ENCODE assay signal across 23 mouse cellular contexts in the genomic region with DNA sequence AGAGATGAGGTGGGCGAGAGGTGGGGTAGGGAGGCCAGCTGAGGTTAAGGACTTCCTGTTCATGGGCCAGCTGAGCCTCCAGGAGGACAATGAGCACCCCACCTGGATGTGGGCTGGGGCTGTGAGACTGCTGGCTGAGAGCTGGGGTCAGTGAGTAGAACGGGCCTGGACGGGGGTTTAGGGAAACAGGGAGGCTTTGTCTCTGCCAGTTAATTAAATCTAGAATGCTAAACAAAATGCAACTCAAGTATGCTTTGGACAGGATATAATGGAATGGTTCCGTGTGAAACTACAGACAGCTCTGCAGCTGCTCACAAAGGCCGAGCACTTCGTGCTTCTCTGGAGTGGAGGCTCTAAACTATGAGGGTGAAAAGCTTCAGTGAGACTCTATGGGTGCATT. TPM values are rescaled to one million over a fixed set of nuclear protein-coding genes. Genes with fewer than 3 reads are reported as not detected.
DNase-seq lines count a peak whose midpoint lies in the region; ATAC-seq and TF ChIP-seq lines count a peak whose summit lies in the region.
"Had no signal": no experiment of that assay in that cellular context is flagged by ENCODE, and none has a peak within 500 bp of the region (broad histone marks: within the 10 kb centered on the region; RNA-seq: fewer than 3 reads in every experiment).

No protein-coding gene starts in this region.

- TF ChIP-seq CTCF in hindbrain, postnatal 0 days (IDR thresholded peaks at IDR 0.05; ENCODE audit: low read depth) = no peak
- no peak for TF ChIP-seq CTCF in lung, adult 2 months (IDR thresholded peaks at IDR 0.05; ENCODE audit: insufficient read depth, low read length)
- TF ChIP-seq CTCF in brain, embryonic 14.5 days (IDR thresholded peaks at IDR 0.05; ENCODE audit: borderline replicate concordance, extremely low read depth, insufficient read depth, insufficient read length) = no peak

- H3K9me3 ChIP-seq in hindbrain, postnatal 0 days (ENCODE audit: low read length) = no peaks in the 10 kb centered on the region
- H3K9me3 ChIP-seq in hindbrain, embryonic 11.5 days (ENCODE audit: control insufficient read depth, low read length) = no peaks in the 10 kb centered on the region
- no peaks in the 10 kb centered on the region for H3K9me3 ChIP-seq in lung, embryonic 16.5 days (ENCODE audit: control insufficient read depth, low read length)
- H3K9me3 ChIP-seq: embryonic facial prominence, embryonic 15.5 days; forebrain, embryonic 10.5 days; heart, embryonic 13.5 days; hindbrain, embryonic 12.5 days had no signal

- no peaks in the 10 kb centered on the region for H3K27me3 ChIP-seq in hindbrain, postnatal 0 days (ENCODE audit: insufficient read depth, low read length)
- H3K27me3 ChIP-seq in hindbrain, embryonic 11.5 days (ENCODE audit: control insufficient read depth, insufficient read depth, low read length) = no peaks in the 10 kb centered on the region
- H3K27me3 ChIP-seq in lung, embryonic 16.5 days (ENCODE audit: control insufficient read depth, insufficient read depth, low read depth, low read length) = no peaks in the 10 kb centered on the region
- H3K27me3 ChIP-seq: embryonic facial prominence, embryonic 15.5 days had no signal

- 47% methylated on average over 6 of the region's 6 CpGs for WGBS in hindbrain, postnatal 0 days
- WGBS in hindbrain, embryonic 11.5 days = 75% methylated on average over 6 of the region's 6 CpGs
- 39% methylated on average over 6 of the region's 6 CpGs for WGBS in lung, embryonic 16.5 days
- 54% methylated on average over 6 of the region's 6 CpGs for WGBS in lung, adult 2 months

- H3K4me2 ChIP-seq in hindbrain, postnatal 0 days (ENCODE audit: low read depth, low read length) = no peak overlapping the region
- H3K4me2 ChIP-seq in hindbrain, embryonic 11.5 days (replicated peaks; ENCODE audit: low read depth, low read length) = no peak overlapping the region
- no peak overlapping the region for H3K4me2 ChIP-seq in lung, embryonic 16.5 days (ENCODE audit: low read depth, low read length)
- H3K4me2 ChIP-seq: embryonic facial prominence, embryonic 15.5 days; heart, embryonic 13.5 days; hindbrain, embryonic 12.5 days had no signal

- H3K4me3 ChIP-seq in hindbrain, postnatal 0 days (ENCODE audit: low read length) = no peak overlapping the region
- no peak overlapping the region for H3K4me3 ChIP-seq in hindbrain, embryonic 11.5 days (ENCODE audit: low read depth, low read length)
- no peak overlapping the region for H3K4me3 ChIP-seq in lung, embryonic 16.5 days (ENCODE audit: low read length)
- no peak overlapping the region for H3K4me3 ChIP-seq in lung, adult 2 months (replicated peaks; ENCODE audit: extremely low read depth, low read depth, low read length)
- H3K4me3 ChIP-seq: embryonic facial prominence, embryonic 15.5 days; erythroblast, embryonic 14.5 days; forebrain, embryonic 10.5 days; gastrocnemius, adult 2 months; heart, embryonic 13.5 days; hindbrain, embryonic 12.5 days had no signal

- ATAC-seq in hindbrain, postnatal 0 days = peak; percentile 37; the same call in 1 of the 2 replicates
- no peak for ATAC-seq in hindbrain, embryonic 11.5 days (ENCODE audit: low FRiP score)
- peak; percentile 80 for ATAC-seq in lung, embryonic 16.5 days (ENCODE audit: low read depth)

- no peak overlapping the region for H3K9ac ChIP-seq in hindbrain, postnatal 0 days (replicated peaks; ENCODE audit: low read length)
- no peak overlapping the region for H3K9ac ChIP-seq in hindbrain, embryonic 11.5 days (ENCODE audit: low read depth, low read length)
- H3K9ac ChIP-seq in lung, embryonic 16.5 days (ENCODE audit: low read length) = no peak overlapping the region
- H3K9ac ChIP-seq: embryonic facial prominence, embryonic 15.5 days; heart, embryonic 13.5 days; hindbrain, embryonic 12.5 days had no signal

- H3K36me3 ChIP-seq in hindbrain, postnatal 0 days (ENCODE audit: insufficient read depth, low read length) = no peaks in the 10 kb centered on the region
- H3K36me3 ChIP-seq in hindbrain, embryonic 11.5 days (ENCODE audit: control insufficient read depth, insufficient read depth, low read length) = no peaks in the 10 kb centered on the region
- no peaks in the 10 kb centered on the region for H3K36me3 ChIP-seq in lung, embryonic 16.5 days (ENCODE audit: control insufficient read depth, insufficient read depth, low read length)
- H3K36me3 ChIP-seq: embryonic facial prominence, embryonic 15.5 days; forebrain, embryonic 10.5 days; heart, embryonic 13.5 days; hindbrain, embryonic 12.5 days had no signal

- H3K27ac ChIP-seq in hindbrain, postnatal 0 days = no peak overlapping the region
- H3K27ac ChIP-seq in hindbrain, embryonic 11.5 days (ENCODE audit: low read depth, low read length) = no peak overlapping the region
- peak overlapping the region; percentile 51 for H3K27ac ChIP-seq in lung, embryonic 16.5 days (ENCODE audit: low read length)
- H3K27ac ChIP-seq: embryonic facial prominence, embryonic 15.5 days; forebrain, embryonic 10.5 days; gastrocnemius, adult 2 months; heart, embryonic 13.5 days; hindbrain, embryonic 12.5 days had no signal

- TF ChIP-seq POLR2A in lung, adult 2 months (IDR thresholded peaks at IDR 0.05; ENCODE audit: borderline replicate concordance, extremely low read depth, low read depth, low read length) = no peak
- no peak for TF ChIP-seq POLR2A in brain, embryonic 14.5 days (IDR thresholded peaks at IDR 0.05; ENCODE audit: borderline replicate concordance, extremely low read depth, insufficient read depth, insufficient read length, poor library complexity, severe bottlenecking)

- no peaks in the 10 kb centered on the region for H3K4me1 ChIP-seq in hindbrain, postnatal 0 days (ENCODE audit: insufficient read depth, low read length)
- no peaks in the 10 kb centered on the region for H3K4me1 ChIP-seq in hindbrain, embryonic 11.5 days (replicated peaks; ENCODE audit: control insufficient read depth, insufficient read depth, low read length)
- 0 out of 2 replicates have a peak, but pooled peaks cover 2% of the 10 kb centered on the region for H3K4me1 ChIP-seq in lung, embryonic 16.5 days (replicated peaks; ENCODE audit: control insufficient read depth, insufficient read depth, low read length)
- no peaks in the 10 kb centered on the region for H3K4me1 ChIP-seq in lung, adult 2 months (ENCODE audit: control insufficient read depth, insufficient read depth, low read length)
- H3K4me1 ChIP-seq: embryonic facial prominence, embryonic 15.5 days; forebrain, embryonic 10.5 days; heart, embryonic 13.5 days; hindbrain, embryonic 12.5 days had no signal

- no peak for DNase-seq in hindbrain, postnatal 0 days (ENCODE audit: low spot score)
- no peak for DNase-seq in hindbrain, embryonic 11.5 days (ENCODE audit: low spot score)
- no peak for DNase-seq in lung, adult 2 months
- peak; percentile 13 for DNase-seq in brain, embryonic 14.5 days (ENCODE audit: low read depth)
- DNase-seq in spleen, adult 12 weeks (ENCODE audit: low spot score) = no peak
- DNase-seq: adrenal gland, adult 8-10 months; adrenal gland, postnatal 36 days; cerebellum, adult 11 months; cerebellum, adult 8-10 months; cerebellum, postnatal 14 days; embryo, embryonic 11 days; gastrocnemius, adult 2 months; gastrocnemius, postnatal 25 days; heart, postnatal 36 days had no signal

RNA-seq across cellular contexts. Expression of gene Ptpn5, which starts 32.9 kb away (rescaled TPM):
- total RNA-seq in hindbrain, postnatal 0 days (2014; rRNA removed) = 98.3 and 107 TPM in 2 replicates
- polyA plus RNA-seq in hindbrain, postnatal 0 days (2015; fragmentation: Nextera tagmentation; extraction: Ambion mirVana) = 129 and 138 TPM in 2 replicates
- polyA plus RNA-seq in hindbrain, embryonic 11.5 days (2014; fragmentation: Nextera tagmentation; extraction: Ambion mirVana) = 27.9 and 28.2 TPM in 2 replicates
- polyA plus RNA-seq in lung, embryonic 16.5 days (2015; fragmentation: Nextera tagmentation; extraction: Ambion mirVana) = 5.9 and 6.9 TPM in 2 replicates
- polyA plus RNA-seq in lung, adult 2 months (2012; rRNA removed) = 0.90 and 1.3 TPM in 2 replicates
- polyA plus RNA-seq in brain, embryonic 14.5 days (2012; rRNA removed) = 166 and 218 TPM in 2 replicates
- total RNA-seq: common myeloid progenitor, adult 5-6 weeks; gastrocnemius, adult 2 months; gastrocnemius, postnatal 25 days; granulocyte monocyte progenitor cell, adult 5-6 weeks; heart, postnatal 36 days had no signal
- polyA plus RNA-seq: erythroblast, embryonic 14.5 days; heart, postnatal 0 days had no signal

RNA-seq across cellular contexts. Expression of gene Tmem86a, which starts 50.2 kb away (rescaled TPM):
- 11.9 and 17.1 TPM in 2 replicates for total RNA-seq in hindbrain, postnatal 0 days (2014; rRNA removed)
- 29.5 and 32.3 TPM in 2 replicates for polyA plus RNA-seq in hindbrain, postnatal 0 days (2015; fragmentation: Nextera tagmentation; extraction: Ambion mirVana)
- 8.7 and 10.4 TPM in 2 replicates for polyA plus RNA-seq in hindbrain, embryonic 11.5 days (2014; fragmentation: Nextera tagmentation; extraction: Ambion mirVana)
- polyA plus RNA-seq in lung, embryonic 16.5 days (2015; fragmentation: Nextera tagmentation; extraction: Ambion mirVana) = 40.4 and 41.7 TPM in 2 replicates
- polyA plus RNA-seq in lung, adult 2 months (2012; rRNA removed) = 28.2 and 32.8 TPM in 2 replicates
- polyA plus RNA-seq in brain, embryonic 14.5 days (2012; rRNA removed) = 17.4 and 22.6 TPM in 2 replicates
